Mouse (Mus musculus) brain, embryonic 14.5 days (tissue): ENCODE data around the gene Shisa9.

Experiments
- CTCF ChIP-seq: fragments of 200-500 bp; IDR thresholded peaks from 2 replicates; pipeline ENCODE4 v1.5.1; 2012; ENCODE audit warnings: inconsistent platforms, mild to moderate bottlenecking, moderate library complexity, borderline replicate concordance; ENCODE audit not compliant: insufficient read depth, insufficient read length; ENCODE audit errors: extremely low read depth
- POLR2A ChIP-seq: fragments of 200-500 bp; IDR thresholded peaks from 2 replicates; pipeline ENCODE4 v1.6.1; 2012; ENCODE audit warnings: mild to moderate bottlenecking, inconsistent platforms, borderline replicate concordance; ENCODE audit not compliant: poor library complexity, insufficient read depth, insufficient read length, severe bottlenecking; ENCODE audit errors: extremely low read depth

DNA sequence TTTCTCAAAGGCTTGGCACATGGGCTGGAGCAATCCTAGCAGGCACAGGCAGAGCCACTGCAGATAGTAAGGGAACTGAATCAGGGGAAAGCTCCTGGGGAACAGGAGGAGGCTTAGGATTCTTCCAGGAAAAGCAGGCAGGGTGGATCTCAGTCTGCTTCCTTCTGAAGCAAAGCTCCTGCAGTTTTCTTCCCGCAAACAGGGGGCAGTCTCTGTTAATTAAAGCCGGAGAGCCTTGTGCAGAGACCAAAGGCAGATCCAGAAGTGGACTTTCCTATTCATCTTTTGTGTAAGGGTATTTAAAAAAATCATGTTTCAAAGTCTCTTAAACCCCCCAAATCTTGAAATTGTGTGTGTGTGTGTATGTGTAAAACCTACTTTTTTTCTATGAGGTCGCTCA is 3.1 kb upstream of the Shisa9 start:
- TF ChIP-seq CTCF (peak; percentile 74), POLR2A (no peak)
